Mouse (Mus musculus) stomach, postnatal 0 days (tissue): ENCODE results near the gene Pdcd7.

Source experiments
- CTCF ChIP-seq: IDR thresholded peaks from 2 replicates; pipeline ENCODE4 v1.5.1; 2016; ENCODE audit warnings: antibody characterized with exemption, low read depth, mild to moderate bottlenecking, moderate library complexity
- EP300 ChIP-seq: optimal IDR thresholded peaks from 2 replicates; pipeline ENCODE3; 2016; ENCODE audit warnings: antibody characterized with exemption

- TF ChIP-seq CTCF (no peak), EP300 (no peak)
These were observed 48.8 kb upstream of the Pdcd7 start for GRCm38 (mm10) chr9:65297056-65297455.
